Mouse (Mus musculus) heart, postnatal 0 days (tissue): Measurements from ENCODE around the gene Rere. TPM values are rescaled to one million over a fixed set of nuclear protein-coding genes. Genes with fewer than 3 reads are reported as not detected.

ENCODE experiments used
- ATAC-seq: fragments of 200-750 bp; cut with Nextera tagmentation; 2 replicates; pipeline ENCODE4 v1.8.0; 2017; ENCODE audit warnings: low read depth, moderate number of reproducible peaks, moderate library complexity; ENCODE audit not compliant: insufficient read depth
- DNase-seq: peaks from one replicate; pipeline ENCODE4 v3.0.0-alpha.2; 2016; ENCODE audit warnings: low spot score
- H3K27ac ChIP-seq: fragments of 300-500 bp; sonication (generic); 2 replicates; pipeline ENCODE4 v1.5.1; 2014; ENCODE audit warnings: low read depth, mild to moderate bottlenecking
- H3K27me3 ChIP-seq: fragments of 300-500 bp; sonication (generic); 2 replicates; pipeline ENCODE4 v1.6.1; 2014; ENCODE audit warnings: low read length, mixed read lengths; ENCODE audit not compliant: control insufficient read depth, insufficient read depth
- H3K36me3 ChIP-seq: fragments of 300-500 bp; sonication (generic); replicated peaks from 2 replicates; pipeline ENCODE4 v1.6.1; 2014; ENCODE audit warnings: low read length, mixed read lengths; ENCODE audit not compliant: control insufficient read depth, insufficient read depth
- H3K4me1 ChIP-seq: fragments of 300-500 bp; sonication (generic); 2 replicates; pipeline ENCODE4 v1.6.1; 2014; ENCODE audit warnings: antibody characterized with exemption; ENCODE audit not compliant: control insufficient read depth, insufficient read depth
- H3K4me2 ChIP-seq: fragments of 300-500 bp; sonication (generic); 2 replicates; pipeline ENCODE4 v1.6.1; 2014; ENCODE audit warnings: low read depth, mild to moderate bottlenecking, low read length, moderate library complexity
- H3K4me3 ChIP-seq: fragments of 300-500 bp; sonication (generic); 2 replicates; pipeline ENCODE4 v1.5.1; 2014; ENCODE audit warnings: low read depth, low read length
- H3K9ac ChIP-seq: fragments of 300-500 bp; sonication (generic); replicated peaks from 2 replicates; pipeline ENCODE4 v1.6.1; 2014; ENCODE audit warnings: low read depth, low read length, mixed read lengths
- H3K9me3 ChIP-seq: fragments of 300-500 bp; sonication (generic); replicated peaks from 2 replicates; pipeline ENCODE4 v1.6.1; 2016; ENCODE audit warnings: low read length; ENCODE audit not compliant: control insufficient read depth
- CTCF ChIP-seq: IDR thresholded peaks from 2 replicates; pipeline ENCODE4 v1.5.1; 2016; ENCODE audit warnings: antibody characterized with exemption, control low read depth, low read depth
- EP300 ChIP-seq: IDR thresholded peaks from 2 replicates; pipeline ENCODE4 v1.6.1; 2016; ENCODE audit warnings: antibody characterized with exemption, low read depth
- WGBS: fragments of 180-500 bp; shearing (Covaris S2); extraction: QIAGEN DNeasy Blood & Tissue Kit; methylation state at CpG from one replicate; pipeline ENCODE4 v1.1.7; 2014; 5-methylcytosine and 5-hydroxymethylcytosine counted together
- polyA plus RNA-seq: library from polyadenylated mRNA; unstranded; fragments of >200 nt; fragmentation: Nextera tagmentation; extraction: Ambion mirVana; gene quantifications from 2 replicates; pipeline ENCODE4 v1.2.1, GENCODE M21; 2015
- total RNA-seq: library from RNA; depleted of rRNA; stranded (reverse); fragments of >200 nt; gene quantifications from 2 replicates; pipeline ENCODE4 v1.2.3, GENCODE M21; 2014; ENCODE audit warnings: low replicate concordance

The Rere gene
- total and polyA plus RNA-seq, 2 experiments from 2014 or later: 14.6 to 17.9 TPM

DNA sequence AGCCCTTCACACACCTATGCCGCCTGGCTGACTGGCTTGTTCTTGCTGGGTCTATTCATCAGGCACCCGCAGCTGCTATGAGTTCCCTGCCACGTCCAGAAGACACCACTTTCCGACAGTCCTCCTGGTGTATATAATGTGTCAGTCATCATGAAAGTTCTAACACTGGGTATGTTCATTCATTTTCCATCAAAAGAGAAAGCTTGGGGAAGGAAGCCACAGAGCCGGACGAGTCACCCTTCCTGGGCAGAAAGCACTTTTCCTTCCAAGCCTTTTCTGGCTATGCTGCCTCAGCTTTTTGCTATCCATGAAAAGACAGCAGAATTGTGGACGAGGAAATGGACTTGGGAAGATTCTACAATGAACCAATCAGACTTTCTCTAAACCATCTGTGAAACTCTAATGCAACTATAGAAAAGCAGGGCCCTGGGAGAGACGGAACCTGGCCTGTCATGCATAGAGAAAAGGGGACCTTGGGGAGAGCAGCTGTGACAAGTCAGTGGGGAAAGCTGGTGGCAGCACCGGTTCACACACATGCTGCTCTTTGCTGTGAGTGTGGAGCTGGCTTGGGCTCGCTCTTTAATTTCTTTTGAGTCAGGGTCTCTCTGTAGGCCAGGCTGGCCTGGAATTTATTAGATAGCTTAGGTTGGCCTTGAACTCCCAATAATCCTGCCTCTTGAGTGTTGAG is 139.3 kb downstream of the Rere start:
- Histone ChIP-seq H3K27me3 (no peaks in the 10 kb centered on the region), H3K9me3 (no peaks in the 10 kb centered on the region), H3K36me3 (peaks cover 14% of the 10 kb centered on the region; the same call in 1 of the 2 replicates), H3K9ac (no peak overlapping the region), H3K4me1 (no peaks in the 10 kb centered on the region), H3K4me2 (no peak overlapping the region), H3K27ac (no peak overlapping the region), H3K4me3 (no peak overlapping the region)
- ATAC-seq (no peak), DNase-seq (no peak)
- TF ChIP-seq CTCF (no peak), EP300 (no peak)
- WGBS: 79% methylated on average over 10 of the region's 10 CpGs

DNA sequence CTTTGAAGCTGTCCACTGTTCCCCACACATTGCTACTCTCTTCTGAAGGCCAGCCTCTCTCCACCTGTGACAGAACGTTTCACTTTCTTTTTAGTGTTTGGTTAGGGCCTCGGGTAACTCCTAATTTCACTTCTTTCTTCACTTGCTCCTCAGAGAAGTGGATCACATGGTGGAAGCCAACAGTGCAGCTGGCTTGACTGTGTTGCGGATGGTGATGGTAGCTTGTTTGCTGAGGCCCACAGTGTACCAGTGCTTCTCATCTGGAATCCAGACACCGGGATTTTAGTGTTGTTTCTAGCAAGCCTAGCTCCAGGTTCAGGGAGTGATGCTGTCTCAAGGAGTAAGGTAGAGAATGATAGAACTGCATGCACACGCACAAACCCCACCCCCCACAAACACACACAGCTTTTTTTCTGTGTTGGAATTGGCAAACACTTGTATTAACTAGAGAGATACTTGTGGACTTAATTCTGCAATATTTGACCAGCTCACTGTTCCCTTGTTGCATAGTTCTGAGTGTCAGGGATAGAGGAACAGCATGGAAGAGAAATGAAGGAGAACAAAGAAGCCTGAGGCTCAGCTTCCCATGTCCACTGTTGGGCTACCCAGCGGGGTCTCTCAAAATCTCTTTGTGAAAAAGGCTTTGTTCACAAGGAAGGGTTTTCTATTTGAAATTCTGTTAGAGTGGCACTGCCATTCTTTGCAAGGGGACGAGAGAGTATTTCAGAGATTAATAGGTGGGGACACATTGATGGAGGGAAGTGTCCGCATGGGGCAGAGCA is 144.8 kb downstream of the Rere start:
- H3K9ac ChIP-seq: no peak overlapping the region
- 62% methylated on average over 8 of the region's 8 CpGs for WGBS
- no peaks in the 10 kb centered on the region for H3K27me3 ChIP-seq
- DNase-seq (no peak), ATAC-seq (no peak)
- no peak for TF ChIP-seq CTCF
- no peak for TF ChIP-seq EP300
- no peak overlapping the region for H3K4me3 ChIP-seq
- no peak overlapping the region for H3K4me2 ChIP-seq
- peaks cover 9% of the 10 kb centered on the region; the same call in 1 of the 2 replicates for H3K36me3 ChIP-seq
- no peak overlapping the region for H3K27ac ChIP-seq
- peaks cover 12% of the 10 kb centered on the region for H3K4me1 ChIP-seq
- H3K9me3 ChIP-seq: no peaks in the 10 kb centered on the region

DNA sequence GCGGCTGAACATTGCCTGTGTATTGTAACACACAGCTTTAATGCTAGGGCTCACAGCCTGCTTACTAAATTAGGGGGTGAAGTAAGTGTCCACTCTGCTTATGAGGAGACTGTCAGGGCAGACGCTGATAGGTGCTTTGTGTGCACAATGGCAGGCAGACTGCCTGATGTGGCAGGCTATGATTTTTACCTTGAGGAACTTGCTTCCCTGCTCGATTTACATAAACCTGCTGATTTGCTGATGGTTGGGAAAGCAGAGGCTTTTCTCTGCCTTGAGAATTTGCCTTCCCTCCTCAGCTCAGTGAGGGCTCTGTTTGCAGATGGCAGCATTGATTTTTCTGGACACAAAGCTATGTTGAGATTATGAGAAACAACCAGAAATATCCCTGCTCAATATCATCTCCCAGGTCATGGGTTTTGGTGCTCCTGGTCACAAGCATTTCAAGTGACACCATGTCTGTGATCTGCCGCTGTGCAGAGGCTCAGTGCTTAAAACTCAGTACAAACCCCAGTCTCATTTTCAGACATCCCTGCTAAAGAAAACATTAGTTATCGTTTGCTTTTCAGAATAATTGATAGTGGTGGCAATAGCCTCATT is 145.5 kb downstream of the Rere start:
- TF ChIP-seq EP300 (no peak), CTCF (no peak)
- Histone ChIP-seq H3K4me1 (peaks cover 12% of the 10 kb centered on the region), H3K4me3 (no peak overlapping the region), H3K27me3 (no peaks in the 10 kb centered on the region), H3K9me3 (no peaks in the 10 kb centered on the region), H3K4me2 (no peak overlapping the region), H3K9ac (no peak overlapping the region), H3K27ac (no peak overlapping the region), H3K36me3 (peaks cover 4% of the 10 kb centered on the region; the same call in 1 of the 2 replicates)
- 39% methylated on average over 5 of the region's 5 CpGs for WGBS
- DNase-seq (no peak), ATAC-seq (no peak)

DNA sequence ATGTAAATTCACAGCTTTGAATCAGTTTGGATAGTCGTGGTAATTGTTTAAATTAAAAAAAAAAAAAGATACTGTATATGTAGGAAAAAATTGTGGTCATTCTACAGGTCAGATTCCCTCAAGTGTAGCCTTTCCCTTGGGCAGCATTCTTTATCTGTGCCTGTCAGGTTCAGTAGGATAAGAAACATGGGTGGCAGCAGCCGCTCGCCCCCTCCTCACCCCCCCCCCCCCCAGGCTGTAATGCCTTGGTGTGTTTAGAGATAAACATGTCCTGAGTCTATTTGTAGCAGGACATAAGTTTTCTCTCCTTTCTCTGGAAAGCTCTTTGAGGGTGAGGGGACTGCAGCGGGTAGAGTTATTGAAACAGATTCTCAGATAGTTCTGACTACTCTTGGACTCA is 147.3 kb downstream of the Rere start:
- Histone ChIP-seq H3K4me2 (no peak overlapping the region), H3K4me1 (peaks cover 12% of the 10 kb centered on the region), H3K27me3 (no peaks in the 10 kb centered on the region), H3K27ac (no peak overlapping the region), H3K9ac (no peak overlapping the region), H3K36me3 (peaks cover 12% of the 10 kb centered on the region; the same call in 1 of the 2 replicates), H3K9me3 (no peaks in the 10 kb centered on the region), H3K4me3 (no peak overlapping the region)
- DNase-seq: no peak
- WGBS: 48% methylated on average over 3 of the region's 4 CpGs
- ATAC-seq: no peak
- TF ChIP-seq CTCF: no peak
- no peak for TF ChIP-seq EP300

DNA sequence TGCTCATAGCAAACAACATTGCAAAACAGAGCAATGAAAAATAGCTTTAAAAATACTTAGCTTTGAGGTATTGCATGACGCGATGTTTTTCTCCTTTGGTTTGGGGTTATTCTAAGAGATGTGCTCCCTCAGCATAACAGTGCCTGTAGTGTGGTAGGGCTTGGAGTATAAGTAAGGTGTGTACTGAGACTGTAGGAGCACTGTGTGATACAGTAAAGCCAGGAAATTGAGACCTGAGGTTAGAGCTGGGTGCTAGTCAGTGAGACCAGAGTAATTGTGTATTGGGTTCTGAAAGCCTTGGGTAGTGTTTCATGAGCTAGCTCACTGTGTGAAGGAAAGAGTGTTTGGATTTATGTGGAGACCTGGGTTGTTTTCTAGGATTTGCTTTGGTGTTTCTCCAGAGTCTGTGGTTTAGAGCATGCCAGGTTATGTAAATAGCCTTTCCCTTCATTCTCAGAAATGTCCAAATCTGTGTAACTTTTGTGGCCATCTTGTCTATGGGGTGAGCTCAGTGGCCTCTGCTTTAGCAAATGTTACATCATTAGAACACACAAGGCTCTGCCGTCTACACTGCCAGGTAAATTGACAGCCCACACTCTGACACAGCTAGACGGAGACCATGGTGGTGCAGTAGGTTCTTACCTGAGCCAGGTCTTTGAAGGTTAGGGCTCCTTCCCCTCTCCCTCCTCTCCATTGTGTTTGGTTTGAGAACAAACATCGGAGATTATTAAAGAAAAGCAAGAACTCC is 152.6 kb downstream of the Rere start:
- 91% methylated on average over 5 of the region's 5 CpGs for WGBS
- peaks cover 8% of the 10 kb centered on the region for H3K4me1 ChIP-seq
- ATAC-seq: no peak

More for the DNA sequence above, 152.6 kb downstream of the Rere start:
- Histone ChIP-seq H3K36me3 (peaks cover 8% of the 10 kb centered on the region; the same call in 1 of the 2 replicates), H3K4me3 (no peak overlapping the region), H3K27ac (no peak overlapping the region), H3K4me2 (no peak overlapping the region), H3K9me3 (no peaks in the 10 kb centered on the region), H3K27me3 (no peaks in the 10 kb centered on the region), H3K9ac (no peak overlapping the region)
- TF ChIP-seq CTCF: no peak
- no peak for TF ChIP-seq EP300
- DNase-seq: no peak
